Mouse (Mus musculus) neural tube, embryonic 11.5 days (tissue): ENCODE results near the gene Fam207a. TPM values are rescaled to one million over a fixed set of nuclear protein-coding genes. Genes with fewer than 3 reads are reported as not detected.

Source experiments
- ATAC-seq: fragments of 200-750 bp; cut with Nextera tagmentation; 2 replicates; pipeline ENCODE4 v1.8.0; 2017; ENCODE audit warnings: moderate number of reproducible peaks, mild to moderate bottlenecking, moderate TSS enrichment, moderate library complexity; ENCODE audit not compliant: insufficient read depth, low FRiP score, low TSS enrichment
- DNase-seq: peaks from one replicate; pipeline ENCODE4 v3.0.0-alpha.2; 2015; ENCODE audit warnings: low spot score
- H3K27ac ChIP-seq: fragments of 300-500 bp; sonication (generic); 2 replicates; pipeline ENCODE4 v1.5.1; 2014; ENCODE audit warnings: low read depth, mild to moderate bottlenecking, low read length
- H3K27me3 ChIP-seq: fragments of 300-500 bp; sonication (generic); 2 replicates; pipeline ENCODE4 v1.6.1; 2014; ENCODE audit warnings: mild to moderate bottlenecking, low read length, mixed read lengths; ENCODE audit not compliant: control insufficient read depth, insufficient read depth
- H3K36me3 ChIP-seq: fragments of 300-500 bp; sonication (generic); 2 replicates; pipeline ENCODE4 v1.6.1; 2014; ENCODE audit warnings: mild to moderate bottlenecking, low read length, moderate library complexity, mixed read lengths; ENCODE audit not compliant: control insufficient read depth, insufficient read depth
- H3K4me1 ChIP-seq: fragments of 300-500 bp; sonication (generic); 2 replicates; pipeline ENCODE4 v1.6.1; 2014; ENCODE audit warnings: low read length, mixed read lengths; ENCODE audit not compliant: control insufficient read depth, insufficient read depth
- H3K4me2 ChIP-seq: fragments of 300-500 bp; sonication (generic); 2 replicates; pipeline ENCODE4 v1.6.1; 2014; ENCODE audit warnings: low read depth, mild to moderate bottlenecking, moderate library complexity
- H3K4me3 ChIP-seq: fragments of 300-500 bp; sonication (generic); 2 replicates; pipeline ENCODE4 v1.5.1; 2014; ENCODE audit warnings: low read depth, low read length
- H3K9ac ChIP-seq: fragments of 300-500 bp; sonication (generic); 2 replicates; pipeline ENCODE4 v1.6.1; 2014; ENCODE audit warnings: mild to moderate bottlenecking, low read length
- H3K9me3 ChIP-seq: fragments of 300-500 bp; sonication (generic); 2 replicates; pipeline ENCODE4 v1.6.1; 2016; ENCODE audit warnings: low read length; ENCODE audit not compliant: control insufficient read depth
- WGBS: fragments of 180-500 bp; shearing (Covaris S2); extraction: QIAGEN DNeasy Blood & Tissue Kit; methylation state at CpG from one replicate; pipeline ENCODE4 v1.1.7; 2014; 5-methylcytosine and 5-hydroxymethylcytosine counted together
- polyA plus RNA-seq: library from polyadenylated mRNA; unstranded; fragments of >200 nt; fragmentation: Nextera tagmentation; extraction: Ambion mirVana; gene quantifications from 2 replicates; pipeline ENCODE4 v1.2.1, GENCODE M21; 2014

Gene Fam207a
- polyA plus RNA-seq, 1 experiment from 2014 or later: 49.0 TPM

GRCm38 (mm10) chr10:77509403-77510187, 6.0 kb downstream of the Fam207a start:
- Histone ChIP-seq H3K4me2 (no peak overlapping the region), H3K27me3 (no peaks in the 10 kb centered on the region), H3K4me1 (peaks cover 3% of the 10 kb centered on the region), H3K36me3 (peaks cover 10% of the 10 kb centered on the region), H3K9ac (no peak overlapping the region), H3K27ac (no peak overlapping the region), H3K9me3 (no peaks in the 10 kb centered on the region), H3K4me3 (no peak overlapping the region)
- ATAC-seq: peak; percentile 71; the same call in 1 of the 2 replicates
- WGBS: 48% methylated on average over 12 of the region's 12 CpGs
- peak; percentile 86 for DNase-seq

GRCm38 (mm10) chr10:77508744-77509143, 6.8 kb downstream of the Fam207a start:
- H3K4me3 ChIP-seq: no peak overlapping the region
- no peak overlapping the region for H3K9ac ChIP-seq
- no peak overlapping the region for H3K27ac ChIP-seq
- ATAC-seq: no peak
- WGBS: 89% methylated on average over 3 of the region's 3 CpGs
- H3K27me3 ChIP-seq: no peaks in the 10 kb centered on the region
- no peaks in the 10 kb centered on the region for H3K4me1 ChIP-seq
- peaks cover 9% of the 10 kb centered on the region for H3K36me3 ChIP-seq
- H3K9me3 ChIP-seq: no peaks in the 10 kb centered on the region
- H3K4me2 ChIP-seq: no peak overlapping the region
- DNase-seq: no peak

- Histone ChIP-seq H3K36me3 (peaks cover 7% of the 10 kb centered on the region), H3K4me1 (no peaks in the 10 kb centered on the region), H3K27me3 (no peaks in the 10 kb centered on the region), H3K9ac (no peak overlapping the region), H3K4me2 (no peak overlapping the region), H3K9me3 (no peaks in the 10 kb centered on the region), H3K27ac (no peak overlapping the region), H3K4me3 (no peak overlapping the region)
- no peak for ATAC-seq
- 96% methylated on average over 4 of the region's 4 CpGs for WGBS
- no peak for DNase-seq
Measured at GRCm38 (mm10) chr10:77507779-77508178, 7.8 kb downstream of the Fam207a start.

DNA sequence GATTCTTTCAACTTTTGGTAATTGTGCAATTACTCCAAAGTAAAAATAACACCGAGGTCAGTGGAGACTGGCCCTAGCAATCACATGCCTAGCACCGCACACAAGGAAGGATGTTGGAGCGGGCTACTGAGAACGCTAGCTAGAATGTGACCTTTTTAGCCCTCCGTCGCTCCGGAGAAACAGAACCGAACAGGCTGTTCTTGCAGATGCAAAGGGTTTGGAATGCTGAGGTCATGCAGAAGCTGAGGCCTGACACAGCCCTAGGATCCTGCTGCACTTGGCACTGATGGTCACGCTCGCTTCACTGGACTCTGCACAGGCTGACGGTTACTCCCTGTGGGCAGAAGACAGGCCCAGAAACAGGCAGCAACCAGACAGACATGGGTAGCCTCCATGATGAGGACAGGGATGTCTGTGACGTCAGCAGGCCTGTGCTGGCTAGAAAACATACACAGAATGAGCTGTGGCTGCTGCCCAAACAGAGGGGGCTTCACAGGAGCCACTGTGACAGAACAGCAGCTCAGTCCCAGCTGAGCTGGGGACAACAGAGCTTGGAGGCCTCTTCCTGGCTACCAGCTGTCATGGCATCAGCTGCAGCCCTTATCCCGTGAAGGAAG, 8.5 kb downstream of the Fam207a start:
- H3K4me3 ChIP-seq: no peak overlapping the region
- H3K27ac ChIP-seq: no peak overlapping the region
- DNase-seq (no peak), ATAC-seq (no peak)
- H3K36me3 ChIP-seq: peaks cover 4% of the 10 kb centered on the region
- no peak overlapping the region for H3K4me2 ChIP-seq
- no peaks in the 10 kb centered on the region for H3K4me1 ChIP-seq
- 92% methylated on average over 13 of the region's 13 CpGs for WGBS
- H3K27me3 ChIP-seq: no peaks in the 10 kb centered on the region
- H3K9me3 ChIP-seq: no peaks in the 10 kb centered on the region
- H3K9ac ChIP-seq: no peak overlapping the region

GRCm38 (mm10) chr10:77506526-77506925, 9.1 kb downstream of the Fam207a start:
- no peak overlapping the region for H3K4me3 ChIP-seq
- DNase-seq (no peak), ATAC-seq (no peak)
- H3K27me3 ChIP-seq: no peaks in the 10 kb centered on the region
- H3K4me1 ChIP-seq: no peaks in the 10 kb centered on the region
- WGBS: 87% methylated on average over 5 of the region's 5 CpGs
- no peak overlapping the region for H3K9ac ChIP-seq
- H3K4me2 ChIP-seq: no peak overlapping the region
- no peak overlapping the region for H3K27ac ChIP-seq
- no peaks in the 10 kb centered on the region for H3K9me3 ChIP-seq
- peaks cover 4% of the 10 kb centered on the region for H3K36me3 ChIP-seq

DNA sequence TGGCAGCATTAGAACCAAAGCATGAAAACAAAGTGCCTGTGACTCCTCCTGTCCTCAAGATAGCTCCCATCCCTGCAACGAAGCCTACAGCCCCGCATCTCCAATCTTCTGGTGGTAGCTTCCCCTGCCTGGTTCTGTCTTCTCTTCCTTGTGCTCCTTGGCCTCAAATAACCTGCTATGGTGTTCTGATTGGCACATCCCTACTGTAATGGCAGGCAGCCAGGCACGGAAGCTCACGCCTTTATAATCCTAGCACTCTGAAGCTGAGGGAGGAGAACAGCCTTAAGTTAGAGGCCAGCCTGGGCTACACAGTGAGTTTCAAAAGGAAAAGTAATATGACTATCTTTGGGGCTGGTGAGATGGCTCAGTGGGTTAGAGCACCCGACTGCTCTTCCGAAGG, 11.4 kb downstream of the Fam207a start:
- no peaks in the 10 kb centered on the region for H3K9me3 ChIP-seq
- H3K4me2 ChIP-seq: no peak overlapping the region
- no peak overlapping the region for H3K27ac ChIP-seq
- ATAC-seq: no peak
- no peak for DNase-seq
- H3K27me3 ChIP-seq: no peaks in the 10 kb centered on the region
- H3K4me1 ChIP-seq: no peaks in the 10 kb centered on the region
- WGBS: 96% methylated on average over 6 of the region's 6 CpGs
- peaks cover 4% of the 10 kb centered on the region; the same call in 1 of the 2 replicates for H3K36me3 ChIP-seq
- H3K9ac ChIP-seq: no peak overlapping the region
- H3K4me3 ChIP-seq: no peak overlapping the region

DNA sequence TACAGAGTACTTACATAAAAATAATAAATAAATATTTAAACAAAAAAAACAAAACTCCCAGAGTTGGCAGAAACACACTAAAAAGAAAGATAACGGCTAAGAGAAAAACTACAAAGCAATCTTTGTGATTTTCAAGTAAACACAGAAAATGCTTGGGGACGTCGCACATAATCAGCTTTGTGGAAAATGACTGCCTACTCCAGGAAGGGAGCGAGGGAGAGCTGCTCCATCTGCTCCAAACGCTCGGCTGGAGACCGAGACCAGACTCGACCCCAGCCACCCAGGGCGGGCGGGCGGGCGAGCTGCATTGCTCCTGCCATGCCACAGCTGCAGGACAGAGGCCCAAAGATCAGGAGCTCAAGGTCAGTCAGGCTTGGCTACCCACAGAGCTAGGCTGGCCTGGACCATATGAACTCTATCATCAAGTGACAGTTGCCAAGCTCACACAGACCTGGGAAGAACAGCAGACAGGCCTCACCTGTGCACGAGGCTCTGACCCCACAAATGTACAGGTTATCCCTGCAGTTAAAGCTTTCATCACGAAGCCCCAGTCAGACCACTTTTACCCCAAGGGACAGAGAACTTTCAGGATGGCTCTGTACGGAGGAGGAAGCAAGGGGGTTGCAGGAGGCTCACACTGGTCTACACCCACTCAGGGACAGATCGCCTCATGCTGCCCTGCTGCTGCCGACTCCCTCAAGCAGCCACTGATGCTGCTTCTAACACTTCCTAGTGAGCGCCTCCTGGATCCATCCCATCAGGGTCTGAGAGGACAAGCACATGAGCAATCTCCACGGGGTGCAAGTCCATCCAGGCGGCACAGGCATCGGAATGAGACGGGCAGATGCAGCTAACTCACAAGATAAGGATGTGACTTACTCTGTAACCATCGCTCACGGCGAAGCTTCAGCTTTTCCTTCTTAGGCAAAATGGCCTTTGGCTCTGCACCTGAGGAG, 12.3 kb downstream of the Fam207a start:
- H3K4me1 ChIP-seq: no peaks in the 10 kb centered on the region; the same call in 1 of the 2 replicates
- no peak overlapping the region for H3K27ac ChIP-seq
- no peak overlapping the region for H3K4me2 ChIP-seq
- DNase-seq (no peak), ATAC-seq (no peak)
- 90% methylated on average over 25 of the region's 25 CpGs for whole genome bisulfite sequencing
- H3K4me3 ChIP-seq: no peak overlapping the region
- H3K9me3 ChIP-seq: no peaks in the 10 kb centered on the region
- H3K27me3 ChIP-seq: no peaks in the 10 kb centered on the region
- peaks cover 4% of the 10 kb centered on the region; the same call in 1 of the 2 replicates for H3K36me3 ChIP-seq
- H3K9ac ChIP-seq: no peak overlapping the region

GRCm38 (mm10) chr10:77500636-77501035, 14.9 kb downstream of the Fam207a start:
- Histone ChIP-seq H3K9ac (no peak overlapping the region), H3K4me1 (no peaks in the 10 kb centered on the region; the same call in 1 of the 2 replicates), H3K27ac (no peak overlapping the region), H3K9me3 (no peaks in the 10 kb centered on the region), H3K4me2 (no peak overlapping the region), H3K4me3 (no peak overlapping the region), H3K27me3 (no peaks in the 10 kb centered on the region), H3K36me3 (peaks cover 5% of the 10 kb centered on the region)
- WGBS: 80% methylated on average over 14 of the region's 14 CpGs
- DNase-seq: no peak
- no peak for ATAC-seq
